Mouse (Mus musculus): ENCODE results near the gene Apobec2.

Apobec2 gene

GRCm38 (mm10) chr17:48437421-48437911 is 4.7 kb upstream of the Apobec2 start:
- in situ Hi-C loops (cut with MboI, MseI): no loop called here

- in situ Hi-C loops (cut with MboI, MseI): no loop called here
Measured at GRCm38 (mm10) chr17:48436487-48436886, 3.8 kb upstream of the Apobec2 start.

GRCm38 (mm10) chr17:48434479-48434878 is 1.7 kb upstream of the Apobec2 start:
- in situ Hi-C loops (cut with MboI, MseI): no loop called here

- in situ Hi-C loops (cut with MboI, MseI): no loop called here
Measured at GRCm38 (mm10) chr17:48433689-48434330, 1.1 kb upstream of the Apobec2 start.

- in situ Hi-C loops (cut with MboI, MseI): no loop called here
Measured at GRCm38 (mm10) chr17:48433006-48433655, 401 bp upstream of the Apobec2 start.

GRCm38 (mm10) chr17:48431054-48431453 is 1.7 kb downstream of the Apobec2 start:
- in situ Hi-C loops (cut with MboI, MseI): no loop called here

- in situ Hi-C loops (cut with MboI, MseI): no loop called here
Measured at GRCm38 (mm10) chr17:48430394-48430793, 2.3 kb downstream of the Apobec2 start.

GRCm38 (mm10) chr17:48427852-48428530 is 4.7 kb downstream of the Apobec2 start:
- in situ Hi-C loops (cut with MboI, MseI): no loop called here

GRCm38 (mm10) chr17:48426991-48427750 is 5.6 kb downstream of the Apobec2 start:
- in situ Hi-C loops (cut with MboI, MseI): no loop called here

GRCm38 (mm10) chr17:48425823-48426612 is 6.7 kb downstream of the Apobec2 start:
- in situ Hi-C loops (cut with MboI, MseI): no loop called here

- in situ Hi-C loops (cut with MboI, MseI): loop anchor here (25.0 kb wide), 2 partner anchors 912 to 1537 kb away; partner anchors contain the start of genes Ccnd3, Taf8 and Tbcc
Measured at GRCm38 (mm10) chr17:48424237-48424636, 8.5 kb downstream of the Apobec2 start.

- in situ Hi-C loops (cut with MboI, MseI): loop anchor here (25.0 kb wide), 2 partner anchors 907 to 1532 kb away; partner anchors contain the start of genes Ccnd3, Taf8 and Tbcc
Measured at GRCm38 (mm10) chr17:48419571-48419970, 13.2 kb downstream of the Apobec2 start.

- in situ Hi-C loops (cut with MboI, MseI): loop anchor here (25.0 kb wide), 2 partner anchors 906 to 1531 kb away; partner anchors contain the start of genes Ccnd3, Taf8 and Tbcc
Measured at GRCm38 (mm10) chr17:48418781-48419180, 13.9 kb downstream of the Apobec2 start.

- in situ Hi-C loops (cut with MboI, MseI): loop anchor here (25.0 kb wide), 2 partner anchors 906 to 1531 kb away; partner anchors contain the start of genes Ccnd3, Taf8 and Tbcc
Measured at GRCm38 (mm10) chr17:48418174-48418573, 14.6 kb downstream of the Apobec2 start.

GRCm38 (mm10) chr17:48417521-48417920 is 15.2 kb downstream of the Apobec2 start:
- in situ Hi-C loops (cut with MboI, MseI): loop anchor here (25.0 kb wide), 2 partner anchors 905 to 1530 kb away; partner anchors contain the start of genes Ccnd3, Taf8 and Tbcc

- in situ Hi-C loops (cut with MboI, MseI): loop anchor here (25.0 kb wide), 2 partner anchors 904 to 1529 kb away; partner anchors contain the start of genes Ccnd3, Taf8 and Tbcc
Measured at GRCm38 (mm10) chr17:48416425-48417195, 16.1 kb downstream of the Apobec2 start.

- in situ Hi-C loops (cut with MboI, MseI): loop anchor here (25.0 kb wide), 2 partner anchors 904 to 1529 kb away; partner anchors contain the start of genes Ccnd3, Taf8 and Tbcc
Measured at GRCm38 (mm10) chr17:48416011-48416410, 16.7 kb downstream of the Apobec2 start.

- in situ Hi-C loops (cut with MboI, MseI): loop anchor here (25.0 kb wide), 2 partner anchors 899 to 1524 kb away; partner anchors contain the start of genes Ccnd3, Taf8 and Tbcc
Measured at GRCm38 (mm10) chr17:48411241-48411640, 21.5 kb downstream of the Apobec2 start.

GRCm38 (mm10) chr17:48410299-48410785 is 22.4 kb downstream of the Apobec2 start:
- in situ Hi-C loops (cut with MboI, MseI): loop anchor here (25.0 kb wide), 2 partner anchors 898 to 1523 kb away; partner anchors contain the start of genes Ccnd3, Taf8 and Tbcc

Measured in T-helper 1 cell (primary cell).